Comparison of ENCODE assay signal across 18 mouse cellular contexts in genomic region chr6:94594711-94595110, GRCm38 (mm10).
A peak's percentile ranks its signal among the peaks of the same experiment; 100 is the strongest.
DNase-seq lines count a peak whose midpoint lies in the region; ATAC-seq and TF ChIP-seq lines count a peak whose summit lies in the region.
"Had no signal": no experiment of that assay in that cellular context is flagged by ENCODE, and none has a peak within 500 bp of the region (broad histone marks: within the 10 kb centered on the region; RNA-seq: fewer than 3 reads in every experiment).

No protein-coding gene starts in this region.

- TF ChIP-seq CTCF in heart, postnatal 0 days (IDR thresholded peaks at IDR 0.05; ENCODE audit: low read depth) = no peak

- no peaks in the 10 kb centered on the region for H3K27me3 ChIP-seq in forebrain, embryonic 10.5 days (ENCODE audit: poor library complexity, severe bottlenecking)
- no peaks in the 10 kb centered on the region for H3K27me3 ChIP-seq in forebrain, embryonic 15.5 days
- no peaks in the 10 kb centered on the region for H3K27me3 ChIP-seq in heart, embryonic 15.5 days
- no peaks in the 10 kb centered on the region for H3K27me3 ChIP-seq in midbrain, embryonic 11.5 days (ENCODE audit: control insufficient read depth, insufficient read depth, low read length)
- no peaks in the 10 kb centered on the region for H3K27me3 ChIP-seq in midbrain, embryonic 13.5 days
- H3K27me3 ChIP-seq in heart, postnatal 0 days (ENCODE audit: control insufficient read depth, insufficient read depth, low read length) = no peaks in the 10 kb centered on the region
- no peaks in the 10 kb centered on the region for H3K27me3 ChIP-seq in hindbrain, embryonic 14.5 days (ENCODE audit: control insufficient read depth, insufficient read depth, low read length)
- H3K27me3 ChIP-seq: embryonic facial prominence, embryonic 12.5 days; liver, embryonic 13.5 days; neural tube, embryonic 15.5 days had no signal

- intact Hi-C loops in heart, postnatal 36 days (cut with DNase I) = no loop called here

- DNase-seq in forebrain, embryonic 10.5 days (ENCODE audit: extremely low spot score, low spot score) = peak; percentile 10
- DNase-seq in heart, postnatal 36 days = no peak
- DNase-seq in midbrain, embryonic 11.5 days (ENCODE audit: low spot score, missing footprints) = peak; percentile 45
- DNase-seq in heart, postnatal 0 days (ENCODE audit: low spot score) = no peak
- no peak for DNase-seq in hindbrain, embryonic 14.5 days (ENCODE audit: low spot score)
- DNase-seq: cerebellum, adult 9-11 months; liver, embryonic 13.5 days; lung, postnatal 36 days; thymus, postnatal 36 days had no signal

- H3K36me3 ChIP-seq in forebrain, embryonic 10.5 days (replicated peaks) = peaks cover 11% of the 10 kb centered on the region
- no peaks in the 10 kb centered on the region for H3K36me3 ChIP-seq in forebrain, embryonic 15.5 days
- H3K36me3 ChIP-seq in heart, embryonic 15.5 days = no peaks in the 10 kb centered on the region
- no peaks in the 10 kb centered on the region for H3K36me3 ChIP-seq in midbrain, embryonic 11.5 days (ENCODE audit: control insufficient read depth, insufficient read depth, low read length)
- no peaks in the 10 kb centered on the region for H3K36me3 ChIP-seq in midbrain, embryonic 13.5 days
- H3K36me3 ChIP-seq in heart, postnatal 0 days (replicated peaks; ENCODE audit: control insufficient read depth, insufficient read depth, low read length) = no peaks in the 10 kb centered on the region
- H3K36me3 ChIP-seq in hindbrain, embryonic 14.5 days (replicated peaks; ENCODE audit: control insufficient read depth, insufficient read depth) = no peaks in the 10 kb centered on the region
- H3K36me3 ChIP-seq: embryonic facial prominence, embryonic 12.5 days; liver, embryonic 13.5 days; neural tube, embryonic 15.5 days had no signal

- no peak for ATAC-seq in forebrain, embryonic 15.5 days (replicated peaks)
- ATAC-seq in heart, embryonic 15.5 days (replicated peaks; ENCODE audit: insufficient number of reproducible peaks, insufficient read depth, low FRiP score, low read depth) = no peak
- no peak for ATAC-seq in midbrain, embryonic 11.5 days (ENCODE audit: low FRiP score)
- no peak for ATAC-seq in midbrain, embryonic 13.5 days
- ATAC-seq in heart, postnatal 0 days (ENCODE audit: insufficient read depth, low read depth) = no peak
- ATAC-seq in hindbrain, embryonic 14.5 days (ENCODE audit: low FRiP score) = no peak
- ATAC-seq: forebrain, embryonic 16.5 days; intestine, postnatal 0 days had no signal

- H3K4me2 ChIP-seq in forebrain, embryonic 15.5 days (replicated peaks) = no peak overlapping the region
- no peak overlapping the region for H3K4me2 ChIP-seq in heart, embryonic 15.5 days
- H3K4me2 ChIP-seq in midbrain, embryonic 11.5 days = no peak overlapping the region
- H3K4me2 ChIP-seq in midbrain, embryonic 13.5 days (replicated peaks) = no peak overlapping the region
- H3K4me2 ChIP-seq in heart, postnatal 0 days (ENCODE audit: low read depth, low read length) = no peak overlapping the region
- H3K4me2 ChIP-seq in hindbrain, embryonic 14.5 days (replicated peaks) = no peak overlapping the region
- H3K4me2 ChIP-seq: embryonic facial prominence, embryonic 12.5 days; liver, embryonic 13.5 days; neural tube, embryonic 15.5 days had no signal

- no peak overlapping the region for H3K27ac ChIP-seq in forebrain, embryonic 10.5 days
- no peak overlapping the region for H3K27ac ChIP-seq in forebrain, embryonic 15.5 days (replicated peaks)
- H3K27ac ChIP-seq in heart, embryonic 15.5 days = peak overlapping the region; percentile 65
- no peak overlapping the region for H3K27ac ChIP-seq in midbrain, embryonic 11.5 days (ENCODE audit: low read depth, low read length)
- no peak overlapping the region for H3K27ac ChIP-seq in midbrain, embryonic 13.5 days
- H3K27ac ChIP-seq in heart, postnatal 0 days (ENCODE audit: low read depth) = peak overlapping the region; percentile 44; the same call in 1 of the 2 replicates
- no peak overlapping the region for H3K27ac ChIP-seq in hindbrain, embryonic 14.5 days
- H3K27ac ChIP-seq: layer of hippocampus, adult 2 months; liver, embryonic 13.5 days; neural tube, embryonic 15.5 days had no signal

- H3K9me3 ChIP-seq in forebrain, embryonic 10.5 days = no peaks in the 10 kb centered on the region
- H3K9me3 ChIP-seq in forebrain, embryonic 15.5 days = no peaks in the 10 kb centered on the region
- H3K9me3 ChIP-seq in heart, embryonic 15.5 days (replicated peaks) = no peaks in the 10 kb centered on the region
- no peaks in the 10 kb centered on the region for H3K9me3 ChIP-seq in midbrain, embryonic 11.5 days (ENCODE audit: control insufficient read depth, low read length)
- no peaks in the 10 kb centered on the region for H3K9me3 ChIP-seq in midbrain, embryonic 13.5 days
- H3K9me3 ChIP-seq in heart, postnatal 0 days (replicated peaks; ENCODE audit: control insufficient read depth, low read length) = no peaks in the 10 kb centered on the region
- H3K9me3 ChIP-seq in hindbrain, embryonic 14.5 days (ENCODE audit: control insufficient read depth, low read length) = no peaks in the 10 kb centered on the region
- H3K9me3 ChIP-seq: embryonic facial prominence, embryonic 12.5 days; G1E; liver, embryonic 13.5 days; neural tube, embryonic 15.5 days had no signal

- H3K9ac ChIP-seq in forebrain, embryonic 15.5 days (replicated peaks) = no peak overlapping the region
- H3K9ac ChIP-seq in heart, embryonic 15.5 days = no peak overlapping the region
- no peak overlapping the region for H3K9ac ChIP-seq in midbrain, embryonic 11.5 days (ENCODE audit: low read length)
- H3K9ac ChIP-seq in midbrain, embryonic 13.5 days (replicated peaks) = no peak overlapping the region
- no peak overlapping the region for H3K9ac ChIP-seq in heart, postnatal 0 days (replicated peaks; ENCODE audit: low read depth, low read length)
- no peak overlapping the region for H3K9ac ChIP-seq in hindbrain, embryonic 14.5 days
- H3K9ac ChIP-seq: embryonic facial prominence, embryonic 12.5 days; liver, embryonic 13.5 days; neural tube, embryonic 15.5 days had no signal

- 94% methylated on average over 11 of the region's 11 CpGs for WGBS in forebrain, embryonic 10.5 days
- WGBS in forebrain, embryonic 15.5 days = 62% methylated on average over 11 of the region's 11 CpGs
- 60% methylated on average over 11 of the region's 11 CpGs for WGBS in heart, embryonic 15.5 days
- 94% methylated on average over 11 of the region's 11 CpGs for WGBS in midbrain, embryonic 11.5 days
- 96% methylated on average over 11 of the region's 11 CpGs for WGBS in midbrain, embryonic 13.5 days
- WGBS in heart, postnatal 0 days = 61% methylated on average over 11 of the region's 11 CpGs
- 83% methylated on average over 11 of the region's 11 CpGs for WGBS in hindbrain, embryonic 14.5 days

- no peak for TF ChIP-seq EP300 in heart, postnatal 0 days (IDR thresholded peaks at IDR 0.05; ENCODE audit: low read depth)

- no peak overlapping the region for H3K4me3 ChIP-seq in forebrain, embryonic 10.5 days
- H3K4me3 ChIP-seq in forebrain, embryonic 15.5 days = no peak overlapping the region
- H3K4me3 ChIP-seq in heart, embryonic 15.5 days = no peak overlapping the region
- H3K4me3 ChIP-seq in midbrain, embryonic 11.5 days (ENCODE audit: low read depth, low read length) = no peak overlapping the region
- no peak overlapping the region for H3K4me3 ChIP-seq in midbrain, embryonic 13.5 days (replicated peaks)
- H3K4me3 ChIP-seq in heart, postnatal 0 days (ENCODE audit: low read depth, low read length) = no peak overlapping the region
- H3K4me3 ChIP-seq in hindbrain, embryonic 14.5 days (replicated peaks; ENCODE audit: low read length) = no peak overlapping the region
- H3K4me3 ChIP-seq: embryonic facial prominence, embryonic 12.5 days; layer of hippocampus, adult 2 months; liver, embryonic 13.5 days; neural tube, embryonic 15.5 days had no signal

- H3K4me1 ChIP-seq in forebrain, embryonic 10.5 days = peaks cover 36% of the 10 kb centered on the region
- peaks cover 31% of the 10 kb centered on the region for H3K4me1 ChIP-seq in forebrain, embryonic 15.5 days
- H3K4me1 ChIP-seq in heart, embryonic 15.5 days (replicated peaks) = peaks cover 69% of the 10 kb centered on the region
- peaks cover 6% of the 10 kb centered on the region for H3K4me1 ChIP-seq in midbrain, embryonic 11.5 days (ENCODE audit: control insufficient read depth, insufficient read depth, low read length)
- H3K4me1 ChIP-seq in midbrain, embryonic 13.5 days (replicated peaks) = peaks cover 10% of the 10 kb centered on the region
- H3K4me1 ChIP-seq in heart, postnatal 0 days (ENCODE audit: control insufficient read depth, insufficient read depth) = peaks cover 37% of the 10 kb centered on the region
- H3K4me1 ChIP-seq in hindbrain, embryonic 14.5 days (replicated peaks; ENCODE audit: control insufficient read depth, insufficient read depth, low read length) = peaks cover 31% of the 10 kb centered on the region
- H3K4me1 ChIP-seq: liver, embryonic 13.5 days had no signal

Comparison
In these comparisons a context has a peak if more than half of its experiments do, and no peak if none do; other contexts are left out.
1. DNase-seq: peak in forebrain, embryonic 10.5 days (single experiment) and midbrain, embryonic 11.5 days (single experiment); none in heart, postnatal 36 days (0 of 2), heart, postnatal 0 days (single experiment) and hindbrain, embryonic 14.5 days (single experiment).
2. H3K27ac ChIP-seq: peak in heart, embryonic 15.5 days (single experiment) and heart, postnatal 0 days (single experiment); none in forebrain, embryonic 10.5 days (single experiment), forebrain, embryonic 15.5 days (single experiment), midbrain, embryonic 11.5 days (single experiment), midbrain, embryonic 13.5 days (single experiment) and hindbrain, embryonic 14.5 days (single experiment).